Mouse (Mus musculus) ES-E14 (cell line): ENCODE results near the gene Usp50.
A peak's percentile ranks its signal among the peaks of the same experiment; 100 is the strongest.

Source experiments
- CHD2 ChIP-seq: IDR thresholded peaks from 2 replicates; pipeline ENCODE4 v1.6.1; 2014; ENCODE audit warnings: mild to moderate bottlenecking, low read depth, low read length, inconsistent platforms
- HCFC1 ChIP-seq: IDR thresholded peaks from 2 replicates; pipeline ENCODE4 v1.6.1; 2012; ENCODE audit warnings: low read length, inconsistent platforms, borderline replicate concordance; ENCODE audit not compliant: insufficient read depth
- MAFK ChIP-seq: IDR thresholded peaks from 2 replicates; pipeline ENCODE4 v1.6.1; 2014; ENCODE audit warnings: mild to moderate bottlenecking, low read depth, low read length, inconsistent platforms; ENCODE audit not compliant: insufficient read depth
- ZC3H11A ChIP-seq: IDR thresholded peaks from 2 replicates; pipeline ENCODE4 v1.6.1; 2012; ENCODE audit warnings: low read depth, mild to moderate bottlenecking, inconsistent platforms, low read length, borderline replicate concordance

DNA sequence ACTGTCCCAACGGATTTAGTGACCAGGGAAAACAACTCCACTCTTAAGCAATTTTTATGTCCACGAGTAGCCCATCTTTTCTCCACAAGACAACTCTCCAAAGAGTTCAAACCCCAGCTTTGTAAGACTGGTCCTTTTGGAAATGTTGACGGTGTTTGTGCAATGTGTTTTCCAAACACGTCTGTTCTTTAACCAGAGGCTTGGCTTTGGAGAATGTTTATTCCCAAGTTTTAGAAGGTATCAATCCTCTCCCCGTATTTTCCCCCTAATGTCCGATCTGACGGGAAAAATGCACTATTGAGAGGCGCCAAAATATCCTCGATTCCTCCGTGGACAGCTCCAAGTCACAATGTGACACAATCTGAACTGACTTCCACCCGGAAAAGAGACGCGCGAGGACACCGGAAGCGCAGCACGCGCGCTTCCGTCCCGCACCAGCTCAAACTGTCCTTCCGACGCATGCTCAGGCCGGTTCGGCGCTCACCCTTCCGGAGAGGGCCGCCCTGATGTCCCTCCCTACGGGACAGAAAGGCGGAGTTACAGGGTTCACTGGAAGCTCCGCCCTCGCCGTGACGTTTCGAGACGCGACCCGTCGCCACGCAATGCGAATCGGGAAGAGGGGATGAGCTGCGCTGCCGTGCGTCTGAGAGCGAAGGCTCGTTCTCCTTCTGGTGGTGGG lies 76.4 kb downstream of the Usp50 start, which contains the start of gene Usp8:
- TF ChIP-seq ZC3H11A (no peak), HCFC1 (peak; percentile 72), CHD2 (no peak), MAFK (no peak)
